Mouse (Mus musculus): ENCODE results near the gene Cep83. TPM values are rescaled to one million over a fixed set of nuclear protein-coding genes. Genes with fewer than 3 reads are reported as not detected.

The Cep83 gene
- polyA plus RNA-seq, 1 experiment from 2014 or later: 20.5 TPM

DNA sequence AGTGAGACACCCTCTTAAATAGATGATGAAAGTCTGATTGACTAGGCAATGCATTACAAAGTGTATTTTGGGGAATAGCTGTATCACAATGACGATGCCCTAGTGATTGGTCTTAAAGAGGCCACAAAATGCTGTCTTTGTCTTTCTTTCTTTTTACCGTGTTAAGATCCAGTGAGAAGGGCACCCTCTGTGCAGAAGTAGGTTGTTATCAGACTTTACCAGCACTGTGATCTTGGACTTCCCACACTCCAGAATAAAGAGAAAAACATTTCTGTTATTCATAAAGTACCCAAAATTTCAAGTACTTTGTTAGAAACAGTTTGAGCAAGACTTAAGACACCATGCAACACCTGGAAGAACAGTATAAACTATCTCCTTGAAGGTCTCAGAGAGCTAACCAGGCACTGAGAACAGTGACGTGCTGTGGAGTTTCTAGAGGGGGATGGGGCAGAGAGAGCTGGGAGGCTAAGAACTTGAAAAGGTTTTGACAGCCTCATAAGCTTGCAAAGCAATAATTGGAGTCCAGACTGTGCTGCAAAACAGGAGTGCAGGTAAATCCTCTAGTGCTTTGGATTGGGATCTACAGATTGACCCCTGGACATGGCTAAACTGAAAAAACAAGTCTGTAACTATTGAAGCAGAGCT is 92.3 kb downstream of the Cep83 start:
- Histone ChIP-seq H3K27me3 (no peaks in the 10 kb centered on the region), H3K4me3 (no peak overlapping the region), H3K9ac (no peak overlapping the region), H3K27ac (no peak overlapping the region), H3K9me3 (no peaks in the 10 kb centered on the region), H3K4me2 (no peak overlapping the region), H3K36me3 (0 out of 2 replicates have a peak, but pooled peaks cover 5% of the 10 kb centered on the region), H3K4me1 (replicated peaks) (no peaks in the 10 kb centered on the region)
- ATAC-seq (ENCODE audit: low FRiP score): no peak
- 82% methylated on average over 3 of the region's 3 CpGs for WGBS

DNA sequence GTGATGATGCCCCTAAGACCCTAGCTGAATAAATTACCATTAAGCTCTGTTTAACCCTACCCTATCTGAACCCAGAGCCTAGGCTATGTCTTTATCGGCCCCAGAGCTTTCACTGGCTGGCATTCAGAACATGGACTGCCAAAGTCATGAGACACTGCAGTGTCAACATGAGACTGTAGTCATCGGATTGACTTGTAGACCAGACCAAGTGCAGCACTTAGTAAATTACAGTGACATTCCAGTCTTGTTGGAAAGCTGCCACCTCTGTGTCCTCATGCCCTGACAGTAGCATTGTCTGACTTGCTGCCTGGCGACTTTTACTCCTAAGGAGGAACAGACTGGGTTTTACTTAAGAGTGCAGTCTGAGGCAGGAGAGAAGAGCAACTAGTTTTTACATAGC is 100.8 kb downstream of the Cep83 start:
- WGBS: 61% methylated on average over 3 of the region's 3 CpGs

DNA sequence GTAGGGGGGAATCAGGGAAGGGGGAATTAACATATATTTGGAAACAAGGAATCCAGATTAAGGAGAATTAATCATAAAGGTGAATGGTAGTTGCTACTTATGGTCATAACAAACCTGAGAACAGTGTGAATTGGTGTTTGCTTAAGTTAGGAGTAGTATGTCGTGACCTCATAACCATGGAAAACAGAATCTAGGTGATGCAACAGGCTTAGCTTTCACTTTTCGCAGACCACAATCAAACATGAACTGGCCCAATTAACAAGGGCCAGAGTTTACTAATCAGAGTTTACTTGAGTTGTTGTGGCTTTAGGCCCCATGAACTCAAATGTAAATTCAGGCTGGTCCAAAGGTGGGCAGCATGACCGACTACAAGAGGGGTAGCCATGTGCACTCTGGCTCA is 105.5 kb downstream of the Cep83 start:
- Histone ChIP-seq H3K4me2 (no peak overlapping the region), H3K9me3 (no peaks in the 10 kb centered on the region), H3K36me3 (peaks cover 56% of the 10 kb centered on the region), H3K27ac (no peak overlapping the region), H3K4me3 (no peak overlapping the region), H3K9ac (no peak overlapping the region), H3K4me1 (replicated peaks) (no peaks in the 10 kb centered on the region), H3K27me3 (no peaks in the 10 kb centered on the region)
- no peak for ATAC-seq (ENCODE audit: low FRiP score)
- WGBS: 96% methylated on average over 3 of the region's 3 CpGs

More for the DNA sequence above, 100.8 kb downstream of the Cep83 start:
- no peak overlapping the region for H3K9ac ChIP-seq
- H3K27me3 ChIP-seq: no peaks in the 10 kb centered on the region
- H3K36me3 ChIP-seq: peaks cover 33% of the 10 kb centered on the region
- no peaks in the 10 kb centered on the region for H3K4me1 ChIP-seq (replicated peaks)
- ATAC-seq (ENCODE audit: low FRiP score): no peak
- no peak overlapping the region for H3K4me2 ChIP-seq
- no peak overlapping the region for H3K27ac ChIP-seq
- H3K9me3 ChIP-seq: no peaks in the 10 kb centered on the region
- H3K4me3 ChIP-seq: no peak overlapping the region

DNA sequence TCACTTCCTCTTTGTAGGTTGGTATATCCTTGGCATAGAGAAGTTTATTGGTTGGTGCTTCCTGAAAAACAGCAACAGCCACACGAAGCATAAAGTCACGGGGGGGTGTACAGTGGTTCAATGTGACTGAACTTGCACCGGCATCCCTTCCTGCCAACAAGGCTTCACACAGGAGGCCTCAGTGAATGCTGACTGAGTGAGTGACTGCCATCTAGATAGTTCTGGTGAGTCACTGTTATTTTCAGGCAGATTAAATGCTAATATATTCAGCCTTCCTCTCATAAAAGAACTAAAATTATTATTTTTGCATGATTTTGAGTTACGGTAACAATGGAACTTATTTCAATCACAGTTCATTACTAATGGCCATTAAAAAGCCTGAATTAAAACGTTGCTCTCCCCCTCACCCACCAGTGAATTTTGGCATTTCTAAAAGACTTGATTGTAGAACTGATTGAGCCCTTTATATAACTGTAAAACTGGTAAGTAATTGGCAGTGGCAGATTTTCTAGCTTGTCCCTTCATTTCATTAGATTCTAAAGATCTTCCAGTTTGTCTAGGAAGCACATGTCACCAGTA is 106.3 kb downstream of the Cep83 start:
- WGBS: 93% methylated on average over 5 of the region's 5 CpGs
- Histone ChIP-seq H3K36me3 (peaks cover 51% of the 10 kb centered on the region), H3K9me3 (no peaks in the 10 kb centered on the region), H3K4me3 (no peak overlapping the region), H3K9ac (no peak overlapping the region), H3K4me2 (no peak overlapping the region), H3K4me1 (replicated peaks) (peaks cover 7% of the 10 kb centered on the region; the same call in 1 of the 2 replicates), H3K27me3 (no peaks in the 10 kb centered on the region), H3K27ac (no peak overlapping the region)
- ATAC-seq (ENCODE audit: low FRiP score): no peak

DNA sequence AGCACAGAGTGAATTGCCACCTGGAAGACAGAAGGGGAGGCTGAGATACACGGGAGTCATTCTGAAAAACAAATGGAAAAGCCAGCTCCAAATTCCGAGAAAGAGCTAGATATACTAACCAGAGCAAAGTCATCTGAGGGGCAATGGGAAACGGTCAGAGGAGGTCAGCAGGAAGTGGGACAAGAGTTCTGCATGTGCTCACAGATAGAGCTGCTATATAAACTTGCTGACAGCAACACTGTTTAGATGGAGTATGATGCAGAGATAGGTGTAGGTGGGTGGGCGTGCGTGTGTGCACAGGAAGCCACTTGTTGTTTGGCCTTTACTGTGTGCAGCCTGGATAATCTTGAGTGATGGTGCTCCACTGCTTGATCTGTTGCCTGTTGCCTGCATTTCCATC is 109.7 kb downstream of the Cep83 start:
- Histone ChIP-seq H3K9ac (no peak overlapping the region), H3K9me3 (no peaks in the 10 kb centered on the region), H3K27ac (no peak overlapping the region), H3K36me3 (peaks cover 48% of the 10 kb centered on the region), H3K4me2 (no peak overlapping the region), H3K4me3 (no peak overlapping the region), H3K27me3 (no peaks in the 10 kb centered on the region), H3K4me1 (replicated peaks) (peaks cover 14% of the 10 kb centered on the region; the same call in 1 of the 2 replicates)
- WGBS: 92% methylated on average over 5 of the region's 5 CpGs
- no peak for ATAC-seq (ENCODE audit: low FRiP score)

DNA sequence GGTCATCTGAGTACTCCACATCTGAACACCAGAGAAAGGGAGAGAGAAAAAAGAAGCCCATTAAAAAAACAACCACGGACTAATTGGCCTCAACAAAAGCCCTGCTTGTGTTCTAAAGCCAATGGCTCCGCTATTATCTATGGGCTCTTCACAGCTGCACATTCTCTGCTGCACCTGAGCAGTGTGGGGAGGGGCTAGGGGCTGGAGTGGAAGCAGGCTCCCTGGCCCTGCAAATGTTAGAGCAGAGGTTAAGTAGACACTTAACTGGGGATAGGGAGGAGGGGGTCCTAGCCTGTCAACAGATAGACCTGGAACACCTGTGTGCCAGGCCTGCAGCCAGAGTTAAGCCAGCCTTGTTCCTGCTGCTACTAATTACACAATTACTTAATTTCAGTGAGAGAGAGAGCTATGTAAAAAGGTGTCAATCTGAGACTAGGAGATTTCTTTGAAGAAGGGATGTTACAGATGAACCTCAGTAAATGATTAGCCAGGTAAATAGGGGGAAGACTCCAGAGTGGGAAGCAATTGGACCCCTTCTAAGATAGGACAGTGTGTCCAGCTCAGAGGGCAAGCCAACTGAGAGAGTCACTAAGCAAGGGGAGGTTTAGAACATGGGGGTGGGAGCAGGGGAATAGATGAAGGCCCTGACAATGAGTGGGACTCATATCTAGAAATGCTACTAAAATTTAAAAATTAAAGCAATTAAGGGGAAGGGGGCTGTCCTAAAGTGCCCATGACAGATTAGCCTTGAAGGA is 111.2 kb downstream of the Cep83 start:
- no peak for ATAC-seq (ENCODE audit: low FRiP score)
- Histone ChIP-seq H3K4me1 (replicated peaks) (peaks cover 14% of the 10 kb centered on the region; the same call in 1 of the 2 replicates), H3K9ac (no peak overlapping the region), H3K27me3 (no peaks in the 10 kb centered on the region), H3K4me3 (no peak overlapping the region), H3K4me2 (no peak overlapping the region), H3K9me3 (no peaks in the 10 kb centered on the region), H3K27ac (0 out of 2 replicates have a peak overlapping the region, but pooled peaks have one; percentile 42), H3K36me3 (peaks cover 39% of the 10 kb centered on the region)
- 31% methylated on average over 2 of the region's 2 CpGs for WGBS

DNA sequence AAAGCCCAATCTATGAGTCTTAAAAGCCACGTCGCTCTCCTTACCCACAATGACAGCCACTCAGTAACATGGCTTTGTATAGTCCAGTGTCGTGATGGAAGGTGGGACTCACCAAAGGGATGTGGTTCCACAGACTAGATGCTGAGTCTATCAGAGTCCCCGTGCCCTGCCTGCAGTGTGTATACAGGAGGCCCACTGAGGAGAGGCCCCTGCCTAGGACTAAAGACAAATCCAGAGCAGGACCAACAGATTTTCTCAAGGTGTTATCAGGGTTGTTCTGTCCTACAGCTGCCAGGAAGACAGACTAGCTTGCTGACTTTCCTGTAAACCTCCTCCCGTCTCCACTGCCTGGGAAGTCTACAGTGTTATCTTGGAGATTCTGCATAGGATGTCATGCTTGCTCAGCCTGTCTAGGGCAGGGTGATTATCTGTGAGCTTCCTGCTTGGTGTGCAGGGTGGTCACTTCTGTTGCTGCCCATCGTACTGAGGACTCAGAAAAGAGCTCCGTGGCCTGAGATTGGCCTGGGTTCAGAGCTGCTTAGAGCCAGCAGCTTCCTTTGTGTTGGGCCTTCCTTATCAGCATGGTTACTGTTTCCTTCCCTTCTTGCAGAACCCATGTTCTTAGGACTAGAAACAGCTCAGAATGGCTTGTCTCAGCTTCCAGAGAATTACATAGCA is 112.4 kb downstream of the Cep83 start:
- Histone ChIP-seq H3K27ac (no peak overlapping the region), H3K4me3 (no peak overlapping the region), H3K9ac (no peak overlapping the region), H3K4me1 (replicated peaks) (peaks cover 14% of the 10 kb centered on the region; the same call in 1 of the 2 replicates), H3K9me3 (no peaks in the 10 kb centered on the region), H3K36me3 (peaks cover 34% of the 10 kb centered on the region), H3K4me2 (no peak overlapping the region), H3K27me3 (no peaks in the 10 kb centered on the region)
- no peak for ATAC-seq (ENCODE audit: low FRiP score)
- 90% methylated on average over 7 of the region's 7 CpGs for WGBS

DNA sequence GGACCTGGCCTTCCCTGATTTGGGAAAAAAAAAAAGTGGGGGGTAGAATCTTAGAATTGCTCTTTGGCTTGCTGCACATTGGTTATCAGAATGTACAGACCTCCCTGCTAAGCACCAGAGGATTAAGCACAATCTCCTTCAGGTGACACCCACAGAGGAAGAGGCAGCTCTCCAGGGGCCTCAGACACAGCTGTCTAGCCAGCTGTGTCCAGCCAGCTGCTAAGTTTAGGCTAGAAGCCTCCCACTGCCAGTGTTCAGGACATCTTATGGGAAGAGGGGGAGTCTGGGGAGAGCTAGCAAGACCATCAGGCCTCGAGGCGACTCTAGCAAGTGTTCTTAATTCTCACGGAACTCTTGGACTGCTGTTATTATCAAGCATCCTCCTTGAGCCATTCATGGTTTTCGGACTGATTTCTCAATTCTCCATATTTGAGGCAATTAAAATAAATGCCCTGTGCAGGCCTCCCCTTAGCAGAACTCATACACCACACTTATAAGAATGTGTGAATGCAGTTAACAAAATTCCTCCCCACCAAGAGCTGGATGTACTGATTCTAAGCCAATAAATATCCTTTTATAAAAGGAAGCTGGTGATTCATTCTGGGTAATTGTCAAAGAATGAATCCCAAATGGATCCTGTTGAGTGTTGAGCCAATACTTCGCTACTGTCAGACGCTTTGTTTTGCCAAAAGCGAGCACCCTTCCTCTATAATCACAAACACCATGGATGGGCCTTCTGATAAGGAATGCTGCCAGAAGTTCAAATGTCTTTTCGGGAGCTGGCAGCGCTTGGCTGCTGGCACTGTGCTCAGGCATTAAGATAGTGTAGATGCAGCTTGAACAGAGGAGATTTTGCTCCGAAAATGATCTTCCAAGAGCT is 115.8 kb downstream of the Cep83 start:
- Histone ChIP-seq H3K4me2 (no peak overlapping the region), H3K4me1 (replicated peaks) (peaks cover 20% of the 10 kb centered on the region; the same call in 1 of the 2 replicates), H3K36me3 (peaks cover 13% of the 10 kb centered on the region), H3K9ac (no peak overlapping the region), H3K4me3 (no peak overlapping the region), H3K27me3 (no peaks in the 10 kb centered on the region), H3K27ac (no peak overlapping the region), H3K9me3 (no peaks in the 10 kb centered on the region)
- 91% methylated on average over 10 of the region's 10 CpGs for WGBS
- no peak for ATAC-seq (ENCODE audit: low FRiP score)

DNA sequence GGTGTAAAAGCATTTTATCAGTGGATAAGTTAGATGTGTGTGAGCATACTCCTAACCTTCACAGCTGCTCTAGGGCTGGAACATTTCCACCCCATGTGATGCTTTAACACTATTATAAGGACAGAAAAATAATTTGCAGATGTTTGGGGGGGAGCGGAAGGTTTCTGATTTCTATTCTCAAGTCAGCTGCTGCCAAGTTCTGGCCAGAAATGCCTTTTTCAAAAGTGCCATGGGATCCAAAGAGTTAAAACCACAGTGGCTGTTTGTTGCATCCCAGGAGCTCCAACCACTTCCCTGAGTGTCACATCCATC is 116.4 kb downstream of the Cep83 start:
- H3K9ac ChIP-seq: no peak overlapping the region
- H3K9me3 ChIP-seq: no peaks in the 10 kb centered on the region
- no peaks in the 10 kb centered on the region for H3K27me3 ChIP-seq
- ATAC-seq (ENCODE audit: low FRiP score): no peak
- peaks cover 14% of the 10 kb centered on the region; the same call in 1 of the 2 replicates for H3K4me1 ChIP-seq (replicated peaks)
- WGBS: 98% methylated on average over 1 of the region's 1 CpGs
- H3K4me3 ChIP-seq: no peak overlapping the region
- no peak overlapping the region for H3K27ac ChIP-seq
- no peak overlapping the region for H3K4me2 ChIP-seq
- peaks cover 13% of the 10 kb centered on the region for H3K36me3 ChIP-seq

DNA sequence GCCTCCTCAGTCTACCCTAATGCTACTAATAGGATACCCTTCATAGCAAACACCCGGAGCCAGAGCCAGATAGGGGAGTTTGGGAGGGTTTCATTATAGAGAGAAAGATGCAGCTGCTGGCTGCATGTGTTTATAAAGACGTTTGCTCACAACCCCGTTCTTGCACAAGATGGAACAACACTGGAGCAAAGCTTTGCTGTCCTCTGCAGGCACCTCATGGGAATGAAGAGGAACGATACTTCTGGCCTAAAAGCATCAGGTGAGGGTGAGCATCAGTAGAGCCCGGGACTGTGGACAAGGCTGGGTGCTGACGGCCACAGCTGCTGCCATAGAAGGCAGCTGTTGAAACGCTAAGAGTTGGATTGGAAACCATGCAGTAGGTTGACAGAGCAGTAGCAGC is 118.9 kb downstream of the Cep83 start:
- no peak for ATAC-seq (ENCODE audit: low FRiP score)
- H3K36me3 ChIP-seq: peaks cover 11% of the 10 kb centered on the region
- no peak overlapping the region for H3K27ac ChIP-seq
- WGBS: 87% methylated on average over 7 of the region's 7 CpGs
- H3K4me2 ChIP-seq: no peak overlapping the region
- no peaks in the 10 kb centered on the region for H3K27me3 ChIP-seq
- no peak overlapping the region for H3K9ac ChIP-seq
- H3K9me3 ChIP-seq: no peaks in the 10 kb centered on the region
- peaks cover 14% of the 10 kb centered on the region for H3K4me1 ChIP-seq (replicated peaks)
- H3K4me3 ChIP-seq: no peak overlapping the region

DNA sequence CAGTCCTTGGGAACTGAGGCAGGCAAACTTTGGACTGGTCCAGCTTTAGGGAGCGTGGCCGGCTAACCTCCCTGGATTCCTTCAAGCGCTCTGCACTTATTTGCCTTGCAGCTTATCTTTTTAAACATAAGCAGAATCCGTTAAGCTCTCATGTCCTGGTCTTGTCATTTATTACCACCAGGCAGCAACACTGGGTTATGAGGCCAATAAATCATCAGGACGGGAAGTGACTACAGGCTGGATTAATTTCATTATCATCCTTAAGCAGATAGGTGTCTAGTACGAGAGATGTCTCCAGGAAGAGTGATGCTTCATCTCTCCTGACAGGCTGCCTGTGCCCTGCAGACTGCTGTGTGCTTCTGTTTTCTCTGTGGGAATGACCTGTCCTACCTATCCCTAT is 119.8 kb downstream of the Cep83 start:
- ATAC-seq (ENCODE audit: low FRiP score): no peak; the same call in 1 of the 2 replicates
- Histone ChIP-seq H3K4me3 (no peak overlapping the region), H3K27ac (peak overlapping the region; percentile 46; the same call in 1 of the 2 replicates), H3K4me1 (replicated peaks) (peaks cover 23% of the 10 kb centered on the region), H3K27me3 (no peaks in the 10 kb centered on the region), H3K9ac (no peak overlapping the region), H3K4me2 (no peak overlapping the region), H3K9me3 (no peaks in the 10 kb centered on the region), H3K36me3 (peaks cover 11% of the 10 kb centered on the region)
- WGBS: 73% methylated on average over 6 of the region's 6 CpGs
